Mouse (Mus musculus) yolk sac, embryonic 10.5 days (tissue): ENCODE measurements around the gene Rab8a.
A peak's percentile ranks its signal among the peaks of the same experiment; 100 is the strongest.

Source experiments
- DNase-seq: peaks from one replicate; pipeline ENCODE4 v3.0.0-alpha.2; 2017; ENCODE audit warnings: low spot score

Gene Rab8a

GRCm38 (mm10) chr8:72212751-72213150 is 51.8 kb downstream of the Rab8a start, which contains the start of gene Cib3:
TSS of gene Cib3 (minus strand) at chr8:72212837.
- no peak for DNase-seq

GRCm38 (mm10) chr8:72213536-72213935 is 52.5 kb downstream of the Rab8a start, which contains the start of gene Gm11034:
TSS of gene Gm11034 (minus strand) at chr8:72213636.
- DNase-seq = no peak

GRCm38 (mm10) chr8:72215060-72215459 is 54.1 kb downstream of the Rab8a start:
- no peak for DNase-seq

GRCm38 (mm10) chr8:72215871-72216270 is 54.9 kb downstream of the Rab8a start:
- DNase-seq = no peak

- DNase-seq = no peak
Observed at GRCm38 (mm10) chr8:72218781-72219540, 58.0 kb downstream of the Rab8a start.

- peak; percentile 94 for DNase-seq
Observed at GRCm38 (mm10) chr8:72219541-72220363, 58.8 kb downstream of the Rab8a start, which contains the start of gene Fam32a. TSS of gene Fam32a (plus strand) at chr8:72219730.

- no peak for DNase-seq
Observed at GRCm38 (mm10) chr8:72220758-72221157, 59.8 kb downstream of the Rab8a start.

- DNase-seq = no peak
Observed at GRCm38 (mm10) chr8:72222656-72223055, 61.7 kb downstream of the Rab8a start.
